Mouse (Mus musculus) stomach, embryonic 16.5 days (tissue): Measurements from ENCODE around the gene Frrs1. TPM values are rescaled to one million over a fixed set of nuclear protein-coding genes. Genes with fewer than 3 reads are reported as not detected.
A peak's percentile ranks its signal among the peaks of the same experiment; 100 is the strongest.

Experiments
- ATAC-seq: fragments of 200-750 bp; cut with Nextera tagmentation; 2 replicates; pipeline ENCODE4 v1.8.0; 2017; ENCODE audit warnings: moderate number of reproducible peaks, moderate TSS enrichment; ENCODE audit not compliant: insufficient read depth, low FRiP score
- H3K27ac ChIP-seq: fragments of 300-500 bp; sonication (generic); 2 replicates; pipeline ENCODE4 v1.5.1; 2014; ENCODE audit warnings: low read length
- H3K27me3 ChIP-seq: fragments of 300-500 bp; sonication (generic); 2 replicates; pipeline ENCODE4 v1.6.1; 2014; ENCODE audit warnings: low read length, control low read depth, mixed read lengths; ENCODE audit not compliant: control insufficient read depth, insufficient read depth
- H3K36me3 ChIP-seq: fragments of 300-500 bp; sonication (generic); 2 replicates; pipeline ENCODE4 v1.6.1; 2014; ENCODE audit warnings: low read length; ENCODE audit not compliant: control insufficient read depth, insufficient read depth
- H3K4me1 ChIP-seq: fragments of 300-500 bp; sonication (generic); 2 replicates; pipeline ENCODE4 v1.6.1; 2014; ENCODE audit warnings: low read length, control low read depth, mixed read lengths; ENCODE audit not compliant: control insufficient read depth, insufficient read depth
- H3K4me2 ChIP-seq: fragments of 300-500 bp; sonication (generic); 2 replicates; pipeline ENCODE4 v1.6.1; 2014; ENCODE audit warnings: low read depth, low read length, mixed read lengths
- H3K4me3 ChIP-seq: fragments of 300-500 bp; sonication (generic); replicated peaks from 2 replicates; pipeline ENCODE4 v1.5.1; 2014; ENCODE audit warnings: mild to moderate bottlenecking, low read length
- H3K9ac ChIP-seq: fragments of 300-500 bp; sonication (generic); 2 replicates; pipeline ENCODE4 v1.6.1; 2014; ENCODE audit warnings: low read length
- H3K9me3 ChIP-seq: fragments of 300-500 bp; sonication (generic); replicated peaks from 2 replicates; pipeline ENCODE4 v1.6.1; 2016; ENCODE audit warnings: low read length, control low read depth; ENCODE audit not compliant: control insufficient read depth
- WGBS: fragments of 180-500 bp; shearing (Covaris S2); extraction: QIAGEN DNeasy Blood & Tissue Kit; methylation state at CpG from one replicate; pipeline ENCODE4 v1.1.7; 2014; 5-methylcytosine and 5-hydroxymethylcytosine counted together
- polyA plus RNA-seq: library from polyadenylated mRNA; unstranded; fragments of >200 nt; fragmentation: Nextera tagmentation; extraction: Ambion mirVana; gene quantifications from 2 replicates; pipeline ENCODE4 v1.2.1, GENCODE M21; 2015

The Frrs1 gene
- polyA plus RNA-seq, 1 experiment from 2014 or later = 41.8 TPM

DNA sequence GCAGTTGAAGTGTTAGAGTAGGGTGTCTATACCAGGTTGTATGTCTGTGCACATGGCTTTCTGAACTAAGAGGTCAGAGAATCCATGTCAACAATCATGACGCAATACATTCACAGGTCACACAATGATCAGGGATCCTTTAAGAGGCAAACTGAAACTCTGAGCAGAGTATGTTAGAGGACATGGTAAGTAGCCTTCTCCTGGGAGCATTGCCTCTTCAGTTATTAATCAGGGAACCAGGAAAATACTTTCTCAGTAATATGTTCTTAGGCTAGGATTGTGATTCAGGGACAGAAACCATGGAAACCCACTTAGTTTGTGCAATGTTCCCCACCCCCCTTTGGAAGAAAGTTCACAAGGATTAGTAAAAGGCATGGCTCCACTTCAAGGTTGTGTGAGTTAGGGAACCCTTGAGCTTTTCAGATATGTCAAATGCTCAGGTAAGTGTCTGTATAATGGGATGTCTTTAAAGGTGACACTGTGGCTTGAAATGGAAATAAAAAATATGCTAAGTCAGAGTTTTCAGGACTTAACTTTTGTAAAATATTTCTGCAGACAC is 82.4 kb downstream of the Frrs1 start:
- Histone ChIP-seq H3K36me3 (no peaks in the 10 kb centered on the region), H3K9ac (no peak overlapping the region), H3K4me2 (no peak overlapping the region), H3K4me3 (no peak overlapping the region), H3K9me3 (no peaks in the 10 kb centered on the region), H3K27me3 (no peaks in the 10 kb centered on the region), H3K27ac (no peak overlapping the region), H3K4me1 (peaks cover 3% of the 10 kb centered on the region; the same call in 1 of the 2 replicates)
- 94% methylated on average over 1 of the region's 1 CpGs for WGBS
- no peak for ATAC-seq

DNA sequence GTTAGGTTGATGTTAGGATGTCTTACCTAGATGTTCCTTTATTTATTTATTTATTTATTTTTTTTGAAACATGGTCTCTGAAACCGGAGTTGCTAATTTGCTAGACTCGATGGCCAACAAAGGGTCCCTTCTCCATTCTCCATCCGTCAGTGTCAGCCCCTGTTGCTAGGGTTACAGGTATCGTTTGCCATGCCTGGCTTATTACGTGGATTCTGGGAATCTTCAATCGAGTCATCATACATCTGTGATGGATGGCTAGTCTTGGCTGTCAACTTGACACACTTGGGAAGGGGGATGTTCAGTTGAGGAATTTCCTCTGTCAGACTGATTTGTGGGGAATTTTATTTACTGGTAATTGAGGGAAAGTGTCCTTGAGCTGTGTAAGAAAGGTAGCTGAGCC is 83.5 kb downstream of the Frrs1 start:
- Histone ChIP-seq H3K27me3 (no peaks in the 10 kb centered on the region), H3K36me3 (no peaks in the 10 kb centered on the region), H3K9ac (no peak overlapping the region), H3K4me2 (no peak overlapping the region), H3K27ac (no peak overlapping the region), H3K4me1 (peaks cover 3% of the 10 kb centered on the region; the same call in 1 of the 2 replicates), H3K4me3 (no peak overlapping the region), H3K9me3 (no peaks in the 10 kb centered on the region)
- ATAC-seq = no peak
- WGBS = 49% methylated on average over 6 of the region's 6 CpGs

GRCm38 (mm10) chr3:116943422-116943821 is 84.2 kb downstream of the Frrs1 start:
- 69% methylated on average over 4 of the region's 4 CpGs for WGBS
- Histone ChIP-seq H3K4me2 (no peak overlapping the region), H3K27me3 (no peaks in the 10 kb centered on the region), H3K9ac (no peak overlapping the region), H3K27ac (no peak overlapping the region), H3K36me3 (no peaks in the 10 kb centered on the region), H3K4me1 (peaks cover 3% of the 10 kb centered on the region; the same call in 1 of the 2 replicates), H3K4me3 (no peak overlapping the region), H3K9me3 (no peaks in the 10 kb centered on the region)
- ATAC-seq = no peak

- no peaks in the 10 kb centered on the region for H3K9me3 ChIP-seq
Observed at GRCm38 (mm10) chr3:116946476-116946875, 87.2 kb downstream of the Frrs1 start.

DNA sequence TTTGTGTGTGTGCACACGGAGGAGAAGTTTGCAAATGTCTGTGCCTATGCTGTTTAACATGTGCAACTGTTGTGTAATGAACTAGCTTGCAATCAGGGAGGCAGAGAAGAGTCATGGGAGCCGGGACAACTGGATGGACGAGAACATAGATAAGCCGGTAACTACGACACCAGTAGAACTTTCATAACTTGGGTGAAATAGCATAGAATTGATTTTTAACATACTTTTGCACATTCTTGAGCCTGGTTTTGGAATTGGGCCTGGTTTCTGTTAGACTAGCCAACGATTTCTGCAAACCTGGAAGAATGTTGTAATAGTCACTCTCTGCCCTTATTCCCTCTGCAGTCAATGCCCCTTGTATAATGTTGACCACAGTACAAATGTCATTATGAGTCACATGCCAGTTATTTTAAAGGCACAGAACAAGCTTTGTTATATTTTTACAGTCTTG is 91.4 kb downstream of the Frrs1 start:
- Histone ChIP-seq H3K4me3 (no peak overlapping the region), H3K9me3 (no peaks in the 10 kb centered on the region), H3K4me1 (peaks cover 4% of the 10 kb centered on the region; the same call in 1 of the 2 replicates), H3K36me3 (no peaks in the 10 kb centered on the region), H3K4me2 (no peak overlapping the region), H3K27ac (no peak overlapping the region), H3K27me3 (no peaks in the 10 kb centered on the region), H3K9ac (no peak overlapping the region)
- ATAC-seq = peak; percentile 44; the same call in 1 of the 2 replicates
- WGBS = 68% methylated on average over 6 of the region's 6 CpGs

More at GRCm38 (mm10) chr3:116946476-116946875, 87.2 kb downstream of the Frrs1 start:
- 82% methylated on average over 4 of the region's 4 CpGs for WGBS
- Histone ChIP-seq H3K27me3 (no peaks in the 10 kb centered on the region), H3K4me2 (no peak overlapping the region), H3K4me1 (peaks cover 3% of the 10 kb centered on the region; the same call in 1 of the 2 replicates), H3K27ac (no peak overlapping the region), H3K4me3 (no peak overlapping the region), H3K36me3 (no peaks in the 10 kb centered on the region), H3K9ac (no peak overlapping the region)
- ATAC-seq = no peak

- Histone ChIP-seq H3K36me3 (no peaks in the 10 kb centered on the region), H3K27ac (no peak overlapping the region), H3K27me3 (no peaks in the 10 kb centered on the region), H3K9me3 (no peaks in the 10 kb centered on the region), H3K4me2 (no peak overlapping the region), H3K4me1 (peaks cover 4% of the 10 kb centered on the region; the same call in 1 of the 2 replicates), H3K9ac (no peak overlapping the region), H3K4me3 (no peak overlapping the region)
- WGBS = 79% methylated on average over 3 of the region's 3 CpGs
- no peak for ATAC-seq
Observed at GRCm38 (mm10) chr3:116951489-116951888, 92.2 kb downstream of the Frrs1 start.

DNA sequence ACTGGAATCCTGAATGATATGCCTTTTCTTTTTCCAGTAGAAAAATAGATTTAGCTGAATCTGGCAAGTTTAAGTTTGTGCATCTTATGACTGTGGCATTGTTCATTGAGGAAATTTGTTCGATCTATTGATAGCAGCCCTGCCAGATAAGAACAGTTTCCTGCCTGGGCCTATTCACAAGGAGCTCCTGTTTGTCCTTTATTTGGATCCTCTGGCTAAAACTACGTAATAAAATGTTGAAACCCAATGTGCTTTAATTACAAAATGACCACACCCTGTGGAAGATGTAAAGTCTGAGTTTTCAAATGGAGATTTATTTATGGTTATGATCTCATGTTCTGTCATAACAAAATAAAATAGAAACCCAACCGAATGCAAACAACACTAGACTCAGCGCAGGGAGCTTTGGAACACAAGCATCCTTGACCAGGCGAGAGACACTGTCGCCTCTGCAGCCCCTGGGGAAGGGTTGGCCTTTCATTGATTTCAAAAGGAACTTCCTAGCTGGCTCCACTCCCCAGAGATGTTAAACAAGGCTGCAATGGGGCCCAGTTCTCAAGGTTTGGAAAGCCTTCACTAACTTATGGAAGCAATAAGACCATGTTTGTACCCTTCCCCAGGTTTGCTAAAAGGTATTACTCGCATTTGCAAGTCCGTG is 93.1 kb downstream of the Frrs1 start:
- no peak overlapping the region for H3K27ac ChIP-seq
- H3K27me3 ChIP-seq = no peaks in the 10 kb centered on the region
- peaks cover 4% of the 10 kb centered on the region; the same call in 1 of the 2 replicates for H3K4me1 ChIP-seq
- no peaks in the 10 kb centered on the region for H3K9me3 ChIP-seq
- WGBS = 71% methylated on average over 8 of the region's 8 CpGs
- no peaks in the 10 kb centered on the region for H3K36me3 ChIP-seq
- no peak overlapping the region for H3K9ac ChIP-seq
- no peak overlapping the region for H3K4me3 ChIP-seq
- no peak overlapping the region for H3K4me2 ChIP-seq
- no peak for ATAC-seq

GRCm38 (mm10) chr3:116953366-116953765 is 94.1 kb downstream of the Frrs1 start:
- ATAC-seq = no peak
- no peak overlapping the region for H3K4me2 ChIP-seq
- H3K4me1 ChIP-seq = peaks cover 4% of the 10 kb centered on the region; the same call in 1 of the 2 replicates
- WGBS = 81% methylated on average over 6 of the region's 6 CpGs
- no peak overlapping the region for H3K4me3 ChIP-seq
- no peaks in the 10 kb centered on the region for H3K9me3 ChIP-seq
- no peak overlapping the region for H3K9ac ChIP-seq
- no peaks in the 10 kb centered on the region for H3K27me3 ChIP-seq
- H3K36me3 ChIP-seq = no peaks in the 10 kb centered on the region
- H3K27ac ChIP-seq = no peak overlapping the region

DNA sequence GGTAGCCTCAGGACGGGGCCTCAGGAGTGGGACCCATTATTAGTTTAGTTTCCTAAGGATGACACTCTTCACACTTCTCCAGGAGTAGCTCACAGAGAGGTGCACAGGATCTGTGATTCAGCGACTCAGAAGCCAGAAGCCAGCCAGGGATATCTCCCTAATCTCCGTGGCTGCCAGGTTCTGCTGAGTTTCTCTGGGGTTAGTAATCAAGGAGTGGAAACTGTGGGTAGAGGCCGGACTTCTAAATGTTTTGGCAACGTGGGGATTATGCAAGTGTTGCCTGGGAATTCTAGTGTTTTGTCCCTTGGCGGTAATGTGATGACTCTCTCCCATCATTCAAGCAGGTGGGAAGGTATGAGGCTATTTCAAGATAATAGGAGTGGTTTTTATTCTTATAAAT is 95.8 kb downstream of the Frrs1 start:
- Histone ChIP-seq H3K4me1 (peaks cover 4% of the 10 kb centered on the region; the same call in 1 of the 2 replicates), H3K9ac (no peak overlapping the region), H3K9me3 (no peaks in the 10 kb centered on the region), H3K4me2 (no peak overlapping the region), H3K4me3 (no peak overlapping the region), H3K27ac (no peak overlapping the region), H3K27me3 (no peaks in the 10 kb centered on the region), H3K36me3 (no peaks in the 10 kb centered on the region)
- 71% methylated on average over 6 of the region's 6 CpGs for WGBS
- no peak for ATAC-seq
